Mouse (Mus musculus): ENCODE results near the gene Tert.

- TF ChIP-seq CTCF (IDR thresholded peaks at IDR 0.05; ENCODE audit: control insufficient read depth, insufficient read depth, insufficient read length) (no peak), MAX (IDR thresholded peaks at IDR 0.05) (no peak), USF1 (IDR thresholded peaks at IDR 0.05; ENCODE audit: low read depth) (no peak), FOSL1 (IDR thresholded peaks at IDR 0.05; ENCODE audit: insufficient read depth, low read length, poor library complexity, severe bottlenecking) (no peak), MYOD1 (IDR thresholded peaks at IDR 0.05; ENCODE audit: control insufficient read depth, insufficient read length, low read depth) (no peak), MYOG (IDR thresholded peaks at IDR 0.05; ENCODE audit: control insufficient read depth, extremely low read depth, insufficient read length) (no peak), CEBPB (IDR thresholded peaks at IDR 0.05; ENCODE audit: low read depth) (peak; percentile 19)
Measured at GRCm38 (mm10) chr13:73683682-73684081, 57.0 kb downstream of the Tert start.
